Mouse (Mus musculus) gastrocnemius, adult 18-20 months (tissue): Measurements from ENCODE around the gene Zcwpw1. TPM values are rescaled to one million over a fixed set of nuclear protein-coding genes. Genes with fewer than 3 reads are reported as not detected.
"Not testable (repeated sequence)": the region's sequence is repeated elsewhere in the genome, so short reads cannot be mapped to it uniquely, and the experiment has no call there.

Source experiments
- DNase-seq: peaks from one replicate; pipeline ENCODE4 v3.0.0; 2021; ENCODE audit warnings: low spot score
- total RNA-seq, 2 experiments: library from RNA; stranded (reverse); gene quantifications; 2 replicates each; pipeline ENCODE4 v1.2.3; 2021

Gene Zcwpw1
- total RNA-seq, 2 experiments from 2014 or later = 0.14 to 0.26 TPM

DNA sequence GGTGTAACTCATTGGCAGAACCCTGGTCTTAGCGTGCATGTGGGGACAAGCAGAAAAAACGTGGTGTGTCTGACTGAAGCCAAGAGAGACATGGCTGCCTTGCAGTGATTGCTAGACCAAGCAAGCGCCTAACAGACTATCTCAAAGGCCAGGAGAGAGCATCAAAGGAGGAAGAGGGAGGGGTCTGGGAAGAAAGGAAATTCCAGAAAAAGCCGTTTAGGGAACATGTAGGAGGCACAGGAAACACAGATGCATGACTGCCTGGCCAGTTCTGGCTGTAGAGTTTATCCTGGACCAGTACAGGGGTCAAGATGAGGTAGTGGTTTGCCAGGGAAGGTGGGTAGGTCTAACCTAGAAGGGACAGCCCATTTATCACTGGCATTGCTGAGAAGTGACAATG, 45.9 kb downstream of the Zcwpw1 start:
- DNase-seq = no peak

DNA sequence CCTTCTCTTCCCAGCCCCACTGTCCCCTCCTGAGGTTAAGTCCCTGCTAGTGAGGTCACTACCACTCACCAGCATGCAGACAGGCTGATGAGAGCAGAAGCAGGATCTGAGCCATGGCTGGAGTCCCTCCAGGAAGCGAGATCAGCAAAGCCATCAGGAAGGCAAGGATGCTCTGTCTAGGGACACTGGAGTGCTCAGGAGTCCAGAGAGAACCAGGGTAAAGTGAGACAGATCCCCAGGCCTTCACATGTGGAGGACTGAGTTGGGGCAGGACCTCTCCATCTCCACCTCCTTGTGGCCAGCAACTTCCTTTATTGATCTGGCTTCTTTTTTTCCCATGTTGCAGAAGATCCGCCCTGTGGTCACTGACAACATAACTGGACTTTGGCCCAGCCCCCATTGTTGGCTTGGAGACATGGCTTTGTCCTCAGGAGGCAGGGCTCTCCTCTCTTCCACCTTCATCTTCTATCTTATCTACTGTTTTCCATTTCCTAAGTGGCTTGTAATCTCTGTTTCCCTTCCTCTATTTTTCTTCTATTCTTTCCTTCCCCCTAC, 48.4 kb downstream of the Zcwpw1 start, which contains the start of gene Pilra:
Gene Pilra, minus strand, starts transcription at position 316 of the 555 bp plus-strand sequence.
- not testable (repeated sequence) for DNase-seq

DNA sequence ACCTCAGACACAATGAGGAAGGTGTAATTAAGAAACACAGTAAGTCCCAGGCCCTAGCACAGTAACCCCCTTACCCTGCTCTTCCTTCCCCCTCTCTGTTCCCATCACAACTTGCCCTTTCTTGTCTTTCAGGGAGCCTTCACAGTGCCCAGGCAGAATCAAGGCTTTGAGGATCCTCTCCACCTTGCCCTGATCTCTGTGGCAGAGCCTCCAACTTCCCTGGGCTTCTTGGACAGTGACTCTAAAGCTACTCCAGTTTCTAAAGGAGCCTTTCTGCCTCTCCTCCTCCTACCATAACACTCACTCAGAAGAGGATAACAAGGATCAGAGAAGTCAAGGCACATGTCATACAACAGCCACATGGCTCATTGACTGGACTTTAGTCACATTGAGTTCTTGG, 49.0 kb downstream of the Zcwpw1 start:
- DNase-seq = no peak

DNA sequence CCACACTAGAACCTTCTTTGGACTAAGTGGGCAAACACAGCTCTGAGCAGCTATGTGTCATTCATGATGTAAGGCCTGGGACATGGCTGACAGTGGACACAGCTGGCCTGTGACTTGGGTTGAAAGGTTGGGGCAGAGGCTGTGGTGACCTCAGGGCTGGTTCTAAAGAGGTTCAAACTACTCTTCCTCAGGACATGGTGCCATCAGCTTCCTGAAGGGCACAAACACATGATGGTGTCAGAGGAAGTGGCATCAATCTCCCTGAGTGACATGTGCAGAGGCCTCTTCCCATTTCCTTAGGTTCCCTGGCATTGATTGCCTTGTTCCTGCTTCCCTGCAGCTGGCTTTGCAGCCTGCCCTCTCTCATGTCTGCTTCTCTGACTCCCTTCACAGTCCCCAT, 49.5 kb downstream of the Zcwpw1 start:
- not testable (repeated sequence) for DNase-seq

DNA sequence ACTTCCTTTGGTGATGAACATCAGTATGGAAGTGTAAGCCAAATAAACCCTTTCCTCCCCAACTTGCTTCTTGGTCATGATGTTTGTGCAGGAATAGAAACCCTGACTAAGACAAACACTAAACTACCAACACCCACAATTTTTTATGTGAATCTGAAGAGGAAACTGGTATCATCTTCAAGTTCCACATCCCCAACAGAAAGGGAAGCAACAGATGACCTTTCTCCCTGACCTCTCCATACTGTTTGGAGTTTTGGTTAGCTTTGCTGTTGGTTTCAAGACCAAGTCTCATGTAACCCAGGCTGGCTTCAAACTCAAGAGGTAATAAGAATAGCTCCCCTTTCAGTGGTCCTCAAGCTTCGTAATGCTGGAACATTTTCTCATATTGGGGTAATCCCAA, 62.7 kb downstream of the Zcwpw1 start:
- DNase-seq = not testable (repeated sequence)

DNA sequence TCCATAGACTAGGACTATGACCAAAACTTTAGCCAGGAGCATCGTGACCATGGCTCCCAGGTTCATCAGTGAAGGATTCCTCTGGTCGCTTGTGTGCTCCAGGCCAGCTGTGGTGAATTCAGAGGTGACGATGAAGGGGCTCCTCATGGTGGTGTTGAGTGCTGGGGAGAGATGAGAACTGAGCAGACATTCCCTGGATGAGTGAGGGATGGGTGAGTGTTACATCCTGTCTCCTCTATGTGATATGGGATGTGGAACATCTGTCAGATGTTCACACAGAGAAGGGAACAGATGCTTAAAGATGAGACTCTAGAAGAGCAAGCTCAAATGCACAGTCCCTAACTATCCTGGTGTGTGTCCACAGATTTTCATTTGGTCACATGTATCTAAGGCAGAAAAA, 67.3 kb downstream of the Zcwpw1 start:
- DNase-seq = not testable (repeated sequence)

DNA sequence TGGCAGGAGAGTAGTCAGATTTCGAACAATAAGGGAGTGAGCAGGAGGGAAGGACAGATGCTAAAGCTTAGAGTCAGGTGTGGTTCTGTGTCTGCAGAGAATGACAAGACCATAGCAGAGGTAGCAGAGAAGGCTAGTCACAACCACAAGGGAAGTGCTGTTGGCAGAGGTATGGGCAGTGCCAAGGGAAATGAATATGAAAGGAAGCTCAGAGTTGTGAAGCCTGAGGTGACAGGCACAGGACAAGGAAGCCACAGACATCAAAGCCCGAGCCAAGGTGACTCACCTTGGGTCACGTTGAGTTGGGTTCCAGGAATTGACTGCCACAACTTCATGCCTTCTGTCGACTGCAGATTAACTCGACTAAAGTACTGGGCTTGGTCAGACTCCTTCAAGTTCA, 69.3 kb downstream of the Zcwpw1 start:
- DNase-seq = not testable (repeated sequence)

DNA sequence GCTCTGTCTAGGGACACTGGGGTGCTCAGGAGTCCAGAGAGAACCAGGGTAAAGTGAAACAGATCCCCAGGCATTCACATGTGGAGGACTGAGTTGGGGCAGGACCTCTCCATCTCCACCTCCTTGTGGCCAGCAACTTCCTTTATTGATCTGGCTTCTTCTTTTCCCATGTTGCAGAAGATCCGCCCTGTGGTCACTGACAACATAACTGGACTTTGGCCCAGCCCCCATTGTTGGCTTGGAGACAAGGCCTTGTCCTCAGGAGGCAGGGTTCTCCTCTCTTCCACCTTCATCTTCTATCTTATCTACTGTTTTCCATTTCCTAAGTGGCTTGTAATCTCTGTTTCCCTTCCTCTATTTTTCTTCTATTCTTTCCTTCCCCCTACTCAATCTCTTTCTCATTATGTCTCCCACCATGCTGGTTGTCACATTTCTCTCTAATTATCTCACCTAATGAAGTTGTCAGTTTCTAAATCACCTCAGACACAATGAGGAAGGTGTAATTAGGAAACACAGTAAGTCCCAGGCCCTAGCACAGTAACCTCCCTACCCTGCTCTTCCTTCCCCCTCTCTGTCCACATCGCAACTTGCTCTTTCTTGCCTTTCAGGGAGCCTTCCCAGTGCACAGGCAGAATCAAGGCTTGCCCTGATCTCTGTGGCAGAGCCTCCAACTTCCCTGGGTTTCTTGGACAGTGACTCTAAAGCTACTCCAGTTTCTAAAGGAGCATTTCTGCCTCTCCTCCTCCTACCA, 70.5 kb downstream of the Zcwpw1 start, which contains the start of gene Pilrb1:
Gene Pilrb1, minus strand, starts transcription at position 147 of the 751 bp plus-strand sequence.
- DNase-seq = not testable (repeated sequence)

DNA sequence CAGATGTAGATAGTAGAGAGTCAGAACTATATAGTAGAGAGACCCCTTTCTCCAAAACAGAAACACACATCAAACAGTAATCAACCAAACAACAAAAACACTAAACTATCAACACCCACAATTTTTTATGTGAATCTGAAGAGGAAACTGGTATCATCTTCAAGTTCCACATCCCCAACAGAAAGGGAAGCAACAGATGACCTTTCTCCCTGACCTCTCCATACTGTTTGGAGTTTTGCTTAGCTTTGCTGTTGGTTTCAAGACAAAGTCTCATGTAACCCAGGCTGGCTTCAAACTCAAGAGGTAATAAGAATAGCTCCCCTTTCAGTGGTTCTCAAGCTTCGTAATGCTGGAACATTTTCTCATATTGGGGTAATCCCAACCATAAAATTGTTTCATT, 76.4 kb downstream of the Zcwpw1 start:
- not testable (repeated sequence) for DNase-seq

DNA sequence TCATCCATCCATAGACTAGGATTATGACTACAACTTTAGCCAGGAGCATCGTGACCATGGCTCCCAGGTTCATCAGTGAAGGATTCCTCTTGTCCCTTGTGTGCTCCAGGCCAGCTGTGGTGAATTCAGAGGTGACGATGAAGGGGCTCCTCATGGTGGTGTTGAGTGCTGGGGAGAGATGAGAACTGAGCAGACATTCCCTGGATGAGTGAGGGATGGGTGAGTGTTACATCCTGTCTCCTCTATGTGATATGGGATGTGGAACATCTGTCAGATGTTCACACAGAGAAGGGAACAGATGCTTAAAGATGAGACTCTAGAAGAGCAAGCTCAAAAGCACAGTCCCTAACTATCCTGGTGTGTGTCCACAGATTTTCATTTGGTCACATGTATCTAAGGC, 81.0 kb downstream of the Zcwpw1 start:
- DNase-seq = not testable (repeated sequence)

DNA sequence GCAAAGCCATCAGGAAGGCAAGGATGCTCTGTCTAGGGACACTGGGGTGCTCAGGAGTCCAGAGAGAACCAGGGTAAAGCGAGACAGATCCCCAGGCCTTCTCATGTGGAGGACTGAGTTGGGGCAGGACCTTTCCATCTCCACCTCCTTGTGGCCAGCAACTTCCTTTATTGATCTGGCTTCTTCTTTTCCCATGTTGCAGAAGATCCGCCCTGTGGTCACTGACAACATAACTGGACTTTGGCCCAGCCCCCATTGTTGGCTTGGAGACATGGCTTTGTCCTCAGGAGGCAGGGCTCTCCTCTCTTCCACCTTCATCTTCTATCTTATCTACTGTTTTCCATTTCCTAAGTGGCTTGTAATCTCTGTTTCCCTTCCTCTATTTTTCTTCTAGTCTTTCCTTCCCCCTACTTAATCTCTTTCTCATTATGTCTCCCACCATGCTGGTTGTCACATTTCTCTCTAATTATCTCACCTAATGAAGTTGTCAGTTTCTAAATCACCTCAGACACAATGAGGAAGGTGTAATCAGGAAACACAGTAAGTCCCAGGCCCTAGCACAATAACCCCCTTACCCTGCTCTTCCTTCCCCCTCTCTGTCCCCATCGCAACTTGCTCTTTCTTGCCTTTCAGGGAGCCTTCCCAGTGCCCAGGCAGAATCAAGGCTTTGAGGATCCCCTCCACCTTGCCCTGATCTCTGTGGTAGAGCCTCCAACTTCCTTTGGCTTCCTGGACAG, 84.2 kb downstream of the Zcwpw1 start, which contains the start of gene Pilrb2:
Gene Pilrb2, minus strand, starts transcription at position 172 of the 737 bp plus-strand sequence.
- not testable (repeated sequence) for DNase-seq

Other genes starting within 250 kb of the Zcwpw1 start
- gene Actl6b, start 234.3 kb upstream of the Zcwpw1 start, total RNA-seq = not detected
- gene Tfr2, start 218.0 kb upstream of the Zcwpw1 start, total RNA-seq = under 1 TPM in 1 of 2 experiments, not detected in 1; 0.36 TPM
- 1 to 10 TPM; 8.8 to 8.9 TPM for gene Mospd3, start 186.7 kb upstream of the Zcwpw1 start, total RNA-seq
- gene Pcolce, start 174.0 kb upstream of the Zcwpw1 start, total RNA-seq = 10 to 100 TPM; 31.2 to 44.1 TPM
- gene Fbxo24, start 158.8 kb upstream of the Zcwpw1 start, total RNA-seq = under 1 TPM in 1 of 2 experiments, not detected in 1; 0.21 TPM
- gene Lrch4, start 158.7 kb upstream of the Zcwpw1 start, total RNA-seq = 10 to 100 TPM; 15.0 to 18.0 TPM
- gene Gm20605, start 158.6 kb upstream of the Zcwpw1 start, total RNA-seq = 1 to 10 TPM; 1.0 to 2.2 TPM
- 1 to 10 TPM; 2.6 to 3.0 TPM for gene Sap25, start 146.5 kb upstream of the Zcwpw1 start, total RNA-seq
- gene Irs3, start 142.1 kb upstream of the Zcwpw1 start, total RNA-seq = under 1 TPM; 0.59 to 0.90 TPM
- gene Agfg2, start 103.1 kb upstream of the Zcwpw1 start, total RNA-seq = 1 to 10 TPM; 5.9 to 7.5 TPM
- gene Nyap1, start 46.2 kb upstream of the Zcwpw1 start, total RNA-seq = under 1 TPM; 0.21 to 0.28 TPM
- 10 to 100 TPM; 53.0 to 68.0 TPM for gene Tsc22d4, start 42.1 kb upstream of the Zcwpw1 start, total RNA-seq
- 1 to 10 TPM; 6.2 to 7.7 TPM for gene Ppp1r35, start 8.9 kb upstream of the Zcwpw1 start, total RNA-seq
- gene Mepce, start 143 bp upstream of the Zcwpw1 start, total RNA-seq = 10 to 100 TPM; 24.1 to 26.1 TPM
- gene Pilra, start 48.5 kb downstream of the Zcwpw1 start, total RNA-seq = under 1 TPM; 0.16 to 0.28 TPM
- gene Pilrb1, start 70.3 kb downstream of the Zcwpw1 start, total RNA-seq = under 1 TPM in 1 of 2 experiments, not detected in 1; 0.17 TPM
- not detected for gene Pilrb2, start 84.0 kb downstream of the Zcwpw1 start, total RNA-seq
- gene Cyp3a13, start 133.8 kb downstream of the Zcwpw1 start, total RNA-seq = under 1 TPM in 1 of 2 experiments, not detected in 1; 0.14 TPM
- gene Gjc3, start 175.3 kb downstream of the Zcwpw1 start, total RNA-seq = under 1 TPM; 0.38 to 0.59 TPM
- gene Azgp1, start 193.7 kb downstream of the Zcwpw1 start, total RNA-seq = under 1 TPM in 1 of 2 experiments, not detected in 1; 0.52 TPM
- not detected for gene Smok3a, start 233.5 kb downstream of the Zcwpw1 start, total RNA-seq
- gene Smok3b, start 233.6 kb downstream of the Zcwpw1 start, total RNA-seq = not detected